Mouse (Mus musculus): Measurements from ENCODE around the gene Trpm8. TPM values are rescaled to one million over a fixed set of nuclear protein-coding genes. Genes with fewer than 3 reads are reported as not detected.

Trpm8 gene
- polyA plus RNA-seq, 1 experiment: 0.02 TPM

DNA sequence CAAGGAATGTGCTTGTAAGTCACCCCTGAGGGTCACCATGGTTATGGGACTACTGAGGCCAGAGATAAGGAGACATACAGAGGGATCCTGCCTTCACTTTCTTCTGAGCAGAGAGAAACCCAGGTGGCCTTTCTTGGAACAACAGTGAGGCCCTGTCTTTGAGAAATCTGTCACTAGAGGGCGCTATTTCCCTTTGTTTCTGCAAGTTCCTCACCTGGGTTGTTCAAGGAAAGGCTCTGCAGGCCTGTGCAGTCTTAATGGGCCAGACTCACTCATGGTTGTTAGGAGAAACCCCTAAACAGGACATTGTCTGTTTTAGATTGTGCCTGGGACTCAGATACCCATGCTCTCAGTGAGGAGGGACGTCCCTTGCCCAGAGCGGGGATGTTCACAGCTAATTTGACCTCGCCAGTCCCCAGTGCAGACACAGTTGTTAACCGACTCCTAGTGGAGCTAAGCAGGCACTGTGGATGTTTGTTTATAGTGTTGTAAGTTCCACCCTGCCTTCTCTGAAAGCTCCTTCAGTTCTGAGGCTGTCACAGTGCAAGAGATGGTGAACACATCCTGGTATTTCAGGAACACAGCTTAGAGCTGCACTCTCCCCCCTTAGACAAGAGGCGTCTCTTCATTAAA lies 80.1 kb downstream of the Trpm8 start:
- Histone ChIP-seq H3K4me2 (ENCODE audit: low read depth) (no peak overlapping the region), H3ac (ENCODE audit: control insufficient read depth, insufficient read length) (no peak overlapping the region), H3K4me3 (no peak overlapping the region), H3K36me3 (ENCODE audit: control insufficient read depth, insufficient read depth) (no peaks in the 10 kb centered on the region), H3K79me2 (ENCODE audit: control insufficient read depth, insufficient read depth) (no peaks in the 10 kb centered on the region), H3K27me3 (ENCODE audit: control insufficient read depth, insufficient read depth, insufficient read length) (no peaks in the 10 kb centered on the region)
- TF ChIP-seq POLR2AphosphoS2 (IDR thresholded peaks at IDR 0.05; ENCODE audit: insufficient read length, low read depth) (no peak), CEBPB (IDR thresholded peaks at IDR 0.05; ENCODE audit: insufficient read depth, poor library complexity, severe bottlenecking) (no peak), POLR2A (IDR thresholded peaks at IDR 0.05; ENCODE audit: insufficient read length, low read depth) (no peak), E2F4 (IDR thresholded peaks at IDR 0.05; ENCODE audit: insufficient read depth) (no peak), MAX (IDR thresholded peaks at IDR 0.05; ENCODE audit: low read depth) (no peak), USF1 (IDR thresholded peaks at IDR 0.05; ENCODE audit: low read depth) (no peak), TCF12 (IDR thresholded peaks at IDR 0.05; ENCODE audit: insufficient read depth, poor library complexity, severe bottlenecking) (no peak), REST (IDR thresholded peaks at IDR 0.05; ENCODE audit: insufficient read depth, insufficient read length) (no peak), SRF (IDR thresholded peaks at IDR 0.05; ENCODE audit: control insufficient read depth, insufficient read length, low read depth) (no peak), MYOD1 (IDR thresholded peaks at IDR 0.05; ENCODE audit: control insufficient read depth in 1 of 3, insufficient read length in 2 of 3, low read depth in 2 of 3) (no peak), TCF3 (IDR thresholded peaks at IDR 0.05; ENCODE audit: insufficient read length, low read depth) (no peak), MYOG (IDR thresholded peaks at IDR 0.05; ENCODE audit: control insufficient read depth in 1 of 3, insufficient read depth in 1 of 3, insufficient read length in 2 of 3, low read depth in 2 of 3) (no peak)

GRCm38 (mm10) chr1:88358102-88358654 lies 80.7 kb downstream of the Trpm8 start:
- Histone ChIP-seq H3K79me2 (ENCODE audit: control insufficient read depth, insufficient read depth) (no peaks in the 10 kb centered on the region), H3K27me3 (ENCODE audit: control insufficient read depth, insufficient read depth, insufficient read length) (no peaks in the 10 kb centered on the region), H3ac (ENCODE audit: control insufficient read depth, insufficient read length) (no peak overlapping the region), H3K36me3 (ENCODE audit: control insufficient read depth, insufficient read depth) (no peaks in the 10 kb centered on the region), H3K4me3 (no peak overlapping the region), H3K4me2 (ENCODE audit: low read depth) (no peak overlapping the region)
- TF ChIP-seq POLR2A (IDR thresholded peaks at IDR 0.05; ENCODE audit: insufficient read length, low read depth): no peak
- no peak for TF ChIP-seq REST (IDR thresholded peaks at IDR 0.05; ENCODE audit: insufficient read depth, insufficient read length)
- TF ChIP-seq CEBPB (IDR thresholded peaks at IDR 0.05; ENCODE audit: insufficient read depth, poor library complexity, severe bottlenecking): no peak
- TF ChIP-seq E2F4 (IDR thresholded peaks at IDR 0.05; ENCODE audit: insufficient read depth): no peak
- TF ChIP-seq MYOG (IDR thresholded peaks at IDR 0.05; ENCODE audit: control insufficient read depth in 1 of 3, insufficient read depth in 1 of 3, insufficient read length in 2 of 3, low read depth in 2 of 3): no peak
- no peak for TF ChIP-seq TCF3 (IDR thresholded peaks at IDR 0.05; ENCODE audit: insufficient read length, low read depth)
- no peak for TF ChIP-seq USF1 (IDR thresholded peaks at IDR 0.05; ENCODE audit: low read depth)
- no peak for TF ChIP-seq TCF12 (IDR thresholded peaks at IDR 0.05; ENCODE audit: insufficient read depth, poor library complexity, severe bottlenecking)
- TF ChIP-seq MAX (IDR thresholded peaks at IDR 0.05; ENCODE audit: low read depth): no peak
- TF ChIP-seq POLR2AphosphoS2 (IDR thresholded peaks at IDR 0.05; ENCODE audit: insufficient read length, low read depth): no peak
- TF ChIP-seq MYOD1 (IDR thresholded peaks at IDR 0.05; ENCODE audit: control insufficient read depth in 1 of 3, insufficient read length in 2 of 3, low read depth in 2 of 3): no peak
- no peak for TF ChIP-seq SRF (IDR thresholded peaks at IDR 0.05; ENCODE audit: control insufficient read depth, insufficient read length, low read depth)

DNA sequence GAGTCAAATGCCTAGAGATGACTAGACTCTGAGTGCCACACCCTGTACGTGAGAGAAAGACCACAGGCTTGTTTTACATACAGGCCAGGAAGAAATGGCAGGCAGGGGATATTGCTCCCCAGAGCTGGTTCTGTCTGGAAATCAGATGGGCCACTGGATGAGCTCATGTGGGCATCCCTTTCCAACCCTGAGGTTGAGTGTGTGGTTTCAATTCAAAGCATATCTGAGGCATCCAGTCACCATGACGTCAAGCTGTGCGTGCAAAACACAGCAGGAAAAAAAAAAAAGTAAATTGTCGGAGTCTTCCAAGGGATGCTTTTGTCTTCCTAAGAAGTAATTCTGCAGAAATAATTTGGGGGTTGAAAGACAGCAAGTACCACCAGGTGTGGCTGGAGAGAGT lies 83.6 kb downstream of the Trpm8 start:
- Histone ChIP-seq H3K27me3 (ENCODE audit: control insufficient read depth, insufficient read depth, insufficient read length) (no peaks in the 10 kb centered on the region), H3K36me3 (ENCODE audit: control insufficient read depth, insufficient read depth) (no peaks in the 10 kb centered on the region), H3ac (ENCODE audit: control insufficient read depth, insufficient read length) (no peak overlapping the region), H3K4me3 (no peak overlapping the region), H3K79me2 (ENCODE audit: control insufficient read depth, insufficient read depth) (no peaks in the 10 kb centered on the region), H3K4me2 (ENCODE audit: low read depth) (peak overlapping the region; percentile 60)
- TF ChIP-seq CEBPB (IDR thresholded peaks at IDR 0.05; ENCODE audit: insufficient read depth, poor library complexity, severe bottlenecking): 0 out of 2 replicates have a peak, but pooled peaks have one; percentile 17
- no peak for TF ChIP-seq E2F4 (IDR thresholded peaks at IDR 0.05; ENCODE audit: insufficient read depth)

DNA sequence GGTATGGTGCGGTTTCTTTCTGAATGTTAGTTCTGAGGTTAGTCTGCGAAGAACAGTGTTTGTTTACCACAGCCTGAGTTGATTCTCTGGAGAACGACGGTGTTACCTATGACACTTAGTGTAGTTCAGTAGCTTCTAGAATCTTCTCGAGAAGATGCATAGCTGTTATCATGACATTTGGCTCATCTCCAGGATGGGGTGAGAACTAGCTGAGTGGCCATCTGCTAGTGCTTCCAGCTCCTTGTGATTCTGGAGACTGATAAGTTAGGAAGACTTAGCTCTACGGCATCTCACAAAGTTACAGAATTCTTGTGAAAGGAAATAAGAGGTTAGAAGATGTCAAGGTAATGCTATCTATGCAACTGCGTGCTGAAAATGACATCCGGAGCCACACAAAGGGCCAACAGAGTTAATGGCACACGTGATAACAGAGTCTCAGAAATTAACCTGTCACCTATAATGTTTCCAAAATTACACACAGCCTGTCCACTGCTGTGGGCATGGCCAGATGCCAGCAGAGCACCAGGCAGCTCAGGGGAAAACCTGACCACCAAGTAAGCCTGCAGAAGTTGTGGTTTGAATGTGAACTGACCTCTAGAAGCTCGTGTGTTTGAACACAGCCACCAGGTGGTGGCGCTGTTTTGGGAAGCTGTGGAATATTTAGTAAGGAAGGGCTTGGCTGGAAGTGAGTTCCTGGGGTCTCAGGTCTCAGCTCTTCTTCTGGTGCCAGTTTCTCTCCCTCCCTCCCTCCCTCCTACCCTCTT lies 89.6 kb downstream of the Trpm8 start:
- H3K27me3 ChIP-seq (ENCODE audit: control insufficient read depth, insufficient read depth, insufficient read length): no peaks in the 10 kb centered on the region
- no peaks in the 10 kb centered on the region for H3K36me3 ChIP-seq (ENCODE audit: control insufficient read depth, insufficient read depth)
- H3K79me2 ChIP-seq (ENCODE audit: control insufficient read depth, insufficient read depth): no peaks in the 10 kb centered on the region
- no peak overlapping the region for H3K4me2 ChIP-seq (ENCODE audit: low read depth)
- H3ac ChIP-seq (ENCODE audit: control insufficient read depth, insufficient read length): no peak overlapping the region
- H3K4me3 ChIP-seq: no peak overlapping the region
- TF ChIP-seq MAX (IDR thresholded peaks at IDR 0.05; ENCODE audit: low read depth) (no peak), MYOG (IDR thresholded peaks at IDR 0.05; ENCODE audit: control insufficient read depth in 1 of 3, insufficient read depth in 1 of 3, insufficient read length in 2 of 3, low read depth in 2 of 3) (no peak), TCF3 (IDR thresholded peaks at IDR 0.05; ENCODE audit: insufficient read length, low read depth) (no peak), POLR2AphosphoS2 (IDR thresholded peaks at IDR 0.05; ENCODE audit: insufficient read length, low read depth) (no peak), REST (IDR thresholded peaks at IDR 0.05; ENCODE audit: insufficient read depth, insufficient read length) (no peak), TCF12 (IDR thresholded peaks at IDR 0.05; ENCODE audit: insufficient read depth, poor library complexity, severe bottlenecking) (no peak), E2F4 (IDR thresholded peaks at IDR 0.05; ENCODE audit: insufficient read depth) (no peak), USF1 (IDR thresholded peaks at IDR 0.05; ENCODE audit: low read depth) (no peak), SRF (IDR thresholded peaks at IDR 0.05; ENCODE audit: control insufficient read depth, insufficient read length, low read depth) (no peak), MYOD1 (IDR thresholded peaks at IDR 0.05; ENCODE audit: control insufficient read depth in 1 of 3, insufficient read length in 2 of 3, low read depth in 2 of 3) (no peak), POLR2A (IDR thresholded peaks at IDR 0.05; ENCODE audit: insufficient read length, low read depth) (no peak), CEBPB (IDR thresholded peaks at IDR 0.05; ENCODE audit: insufficient read depth, poor library complexity, severe bottlenecking) (no peak)
